Mouse (Mus musculus) heart, embryonic 12.5 days (tissue): Measurements from ENCODE around the gene Map1b. TPM values are rescaled to one million over a fixed set of nuclear protein-coding genes. Genes with fewer than 3 reads are reported as not detected.
A peak's percentile ranks its signal among the peaks of the same experiment; 100 is the strongest.

ENCODE experiments used
- ATAC-seq: fragments of 200-750 bp; cut with Nextera tagmentation; 2 replicates; pipeline ENCODE4 v1.8.0; 2017; ENCODE audit warnings: moderate TSS enrichment, moderate library complexity; ENCODE audit not compliant: insufficient number of reproducible peaks, low FRiP score
- H3K27ac ChIP-seq: fragments of 300-500 bp; sonication (generic); 2 replicates; pipeline ENCODE4 v1.5.1; 2016; ENCODE audit warnings: mild to moderate bottlenecking, moderate library complexity; ENCODE audit not compliant: poor library complexity, severe bottlenecking
- H3K27me3 ChIP-seq: fragments of 300-500 bp; sonication (generic); replicated peaks from 2 replicates; pipeline ENCODE4 v1.6.1; 2016; ENCODE audit warnings: mild to moderate bottlenecking, moderate library complexity
- H3K36me3 ChIP-seq: fragments of 300-500 bp; sonication (generic); 2 replicates; pipeline ENCODE4 v1.6.1; 2016; ENCODE audit warnings: mild to moderate bottlenecking, moderate library complexity
- H3K4me1 ChIP-seq: fragments of 300-500 bp; sonication (generic); replicated peaks from 2 replicates; pipeline ENCODE4 v1.6.1; 2016; ENCODE audit warnings: mild to moderate bottlenecking
- H3K4me2 ChIP-seq: fragments of 300-500 bp; sonication (generic); 2 replicates; pipeline ENCODE4 v1.6.1; 2016; ENCODE audit warnings: mild to moderate bottlenecking, moderate library complexity
- H3K4me3 ChIP-seq: fragments of 300-500 bp; sonication (generic); 2 replicates; pipeline ENCODE4 v1.5.1; 2016; ENCODE audit warnings: mild to moderate bottlenecking
- H3K9ac ChIP-seq: fragments of 300-500 bp; sonication (generic); 2 replicates; pipeline ENCODE4 v1.6.1; 2016; ENCODE audit warnings: mild to moderate bottlenecking, moderate library complexity
- H3K9me3 ChIP-seq: fragments of 300-500 bp; sonication (generic); replicated peaks from 2 replicates; pipeline ENCODE4 v1.6.1; 2016; ENCODE audit warnings: mild to moderate bottlenecking, moderate library complexity
- WGBS: fragments of 180-500 bp; shearing (Covaris S2); methylation state at CpG from one replicate; pipeline ENCODE4 v1.1.7; 2016; 5-methylcytosine and 5-hydroxymethylcytosine counted together
- polyA plus RNA-seq: library from polyadenylated mRNA; unstranded; fragments of >200 nt; fragmentation: Nextera tagmentation; extraction: Ambion mirVana; gene quantifications from 2 replicates; pipeline ENCODE4 v1.2.1, GENCODE M21; 2016

Map1b gene
- polyA plus RNA-seq, 1 experiment from 2014 or later = 151 TPM

DNA sequence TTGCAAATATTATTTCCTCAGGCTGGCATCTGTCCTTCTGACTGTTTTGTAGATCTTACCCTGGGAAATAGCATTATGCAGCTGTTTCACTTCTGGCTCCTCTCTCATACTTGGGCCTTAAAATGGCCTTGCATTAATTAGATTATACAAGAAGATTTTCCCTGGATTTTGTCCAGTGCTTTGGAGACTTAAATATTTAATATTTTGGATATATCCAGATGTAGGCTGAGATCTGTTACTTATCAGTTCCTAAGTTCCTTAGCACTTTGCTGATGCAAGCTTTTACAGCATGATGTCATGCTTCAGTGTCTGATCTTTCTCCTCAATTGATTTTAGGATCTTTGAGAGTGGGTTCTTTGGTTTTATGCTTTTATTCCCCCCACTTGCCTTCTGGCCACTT is 11.6 kb upstream of the Map1b start:
- Histone ChIP-seq H3K27ac (no peak overlapping the region), H3K9me3 (no peaks in the 10 kb centered on the region), H3K4me1 (no peaks in the 10 kb centered on the region), H3K9ac (no peak overlapping the region), H3K4me3 (no peak overlapping the region), H3K36me3 (no peaks in the 10 kb centered on the region), H3K4me2 (no peak overlapping the region), H3K27me3 (no peaks in the 10 kb centered on the region)
- no peak for ATAC-seq

- no peak overlapping the region for H3K27ac ChIP-seq
- H3K4me3 ChIP-seq = no peak overlapping the region
- ATAC-seq = no peak
- no peaks in the 10 kb centered on the region for H3K27me3 ChIP-seq
- H3K36me3 ChIP-seq = no peaks in the 10 kb centered on the region
- no peak overlapping the region for H3K4me2 ChIP-seq
- WGBS = 69% methylated on average over 8 of the region's 8 CpGs
- no peak overlapping the region for H3K9ac ChIP-seq
- H3K9me3 ChIP-seq = no peaks in the 10 kb centered on the region
- H3K4me1 ChIP-seq = no peaks in the 10 kb centered on the region
Measured at GRCm38 (mm10) chr13:99525491-99525890, 9.2 kb upstream of the Map1b start.

- Histone ChIP-seq H3K27me3 (no peaks in the 10 kb centered on the region), H3K4me2 (no peak overlapping the region), H3K36me3 (no peaks in the 10 kb centered on the region; the same call in 1 of the 2 replicates), H3K4me3 (no peak overlapping the region), H3K9ac (no peak overlapping the region), H3K27ac (no peak overlapping the region), H3K9me3 (no peaks in the 10 kb centered on the region), H3K4me1 (peaks cover 12% of the 10 kb centered on the region)
- 87% methylated on average over 5 of the region's 5 CpGs for WGBS
- no peak for ATAC-seq
Measured at GRCm38 (mm10) chr13:99517836-99518235, 1.5 kb upstream of the Map1b start.

DNA sequence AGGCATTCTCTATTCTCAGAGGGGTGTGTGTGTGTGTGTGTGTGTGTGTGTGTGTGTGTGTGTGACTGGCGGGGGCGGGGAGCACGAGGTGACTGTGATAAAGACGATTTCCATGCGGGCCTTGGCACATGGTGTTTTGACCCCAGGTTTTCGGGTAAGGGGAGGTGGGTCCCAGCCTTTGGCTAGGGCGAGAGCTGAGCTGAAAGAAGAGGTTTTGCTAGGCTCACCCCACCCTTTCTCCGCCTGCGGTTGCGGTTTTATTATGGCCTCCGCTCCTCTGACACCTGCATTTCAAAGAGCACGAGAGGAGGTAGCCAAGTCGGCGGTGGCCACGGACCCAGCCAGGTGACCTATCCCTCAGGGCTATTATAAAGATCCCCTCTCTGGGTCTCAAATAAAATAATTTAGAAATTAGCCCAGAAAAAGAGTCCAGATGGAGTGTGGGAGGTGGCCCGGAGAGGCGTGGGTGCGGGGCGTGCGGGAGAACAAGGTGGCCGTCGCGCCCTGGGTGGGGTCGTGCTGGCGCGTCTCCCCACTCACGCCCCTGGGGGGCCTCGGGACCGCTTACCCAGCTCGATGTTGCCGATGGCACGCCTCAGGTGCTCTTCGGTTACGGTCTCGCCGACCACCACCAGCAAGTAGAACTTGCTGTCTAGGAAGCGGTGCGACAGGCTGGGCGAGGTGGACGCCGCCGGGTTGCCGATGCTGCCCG is 448 bp downstream of the Map1b start:
- 0% methylated on average over 44 of the region's 44 CpGs for WGBS
- H3K27ac ChIP-seq = peak overlapping the region; percentile 88
- peak; percentile 34 for ATAC-seq
- peak overlapping the region; percentile 75 for H3K4me2 ChIP-seq
- H3K9me3 ChIP-seq = no peaks in the 10 kb centered on the region
- no peaks in the 10 kb centered on the region for H3K27me3 ChIP-seq
- H3K9ac ChIP-seq = peak overlapping the region; percentile 95
- peak overlapping the region; percentile 98 for H3K4me3 ChIP-seq
- H3K36me3 ChIP-seq = no peaks in the 10 kb centered on the region; the same call in 1 of the 2 replicates
- H3K4me1 ChIP-seq = peaks cover 18% of the 10 kb centered on the region

GRCm38 (mm10) chr13:99514917-99515591 is 1.3 kb downstream of the Map1b start:
- Histone ChIP-seq H3K27ac (peak overlapping the region; percentile 88), H3K36me3 (no peaks in the 10 kb centered on the region; the same call in 1 of the 2 replicates), H3K4me2 (peak overlapping the region; percentile 75), H3K4me3 (peak overlapping the region; percentile 98), H3K9me3 (no peaks in the 10 kb centered on the region), H3K4me1 (peaks cover 22% of the 10 kb centered on the region), H3K9ac (peak overlapping the region; percentile 95), H3K27me3 (no peaks in the 10 kb centered on the region)
- peak; percentile 82 for ATAC-seq
- under 1% methylated on average over 47 of the region's 48 CpGs for WGBS

DNA sequence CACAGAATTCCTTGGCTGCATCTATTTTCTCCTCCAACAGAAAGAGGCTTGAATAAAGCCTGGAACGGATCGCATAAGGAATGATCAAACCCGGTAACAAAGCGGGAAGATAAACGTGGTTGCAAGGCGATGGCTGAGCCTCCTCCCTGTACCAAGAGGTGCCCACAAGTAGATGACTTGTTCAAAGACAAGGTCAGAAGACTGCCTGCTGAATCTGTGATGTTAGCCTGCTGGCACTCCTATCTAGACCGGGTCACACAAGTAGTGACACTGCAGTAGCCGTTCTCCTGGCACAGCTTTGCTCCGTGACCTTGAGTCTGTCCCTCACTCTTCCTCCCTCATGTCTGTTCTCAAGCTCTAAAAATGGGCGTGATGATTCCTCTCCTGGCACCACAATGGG is 2.4 kb downstream of the Map1b start:
- peak overlapping the region; percentile 64 for H3K9ac ChIP-seq
- peaks cover 24% of the 10 kb centered on the region for H3K4me1 ChIP-seq
- no peaks in the 10 kb centered on the region for H3K9me3 ChIP-seq
- ATAC-seq = no peak
- peak overlapping the region; percentile 98 for H3K4me3 ChIP-seq
- no peaks in the 10 kb centered on the region for H3K27me3 ChIP-seq
- H3K27ac ChIP-seq = peak overlapping the region; percentile 80
- H3K4me2 ChIP-seq = peak overlapping the region; percentile 70
- WGBS = 13% methylated on average over 10 of the region's 10 CpGs
- H3K36me3 ChIP-seq = 0 out of 2 replicates have a peak, but pooled peaks cover 2% of the 10 kb centered on the region

- peak overlapping the region; percentile 53 for H3K4me2 ChIP-seq
- no peaks in the 10 kb centered on the region for H3K27me3 ChIP-seq
- 0 out of 2 replicates have a peak, but pooled peaks cover 3% of the 10 kb centered on the region for H3K36me3 ChIP-seq
- ATAC-seq = no peak
- peak overlapping the region; percentile 41; the same call in 1 of the 2 replicates for H3K9ac ChIP-seq
- H3K4me1 ChIP-seq = peaks cover 27% of the 10 kb centered on the region
- WGBS = 8% methylated on average over 7 of the region's 7 CpGs
- no peaks in the 10 kb centered on the region for H3K9me3 ChIP-seq
- H3K4me3 ChIP-seq = 0 out of 2 replicates have a peak overlapping the region, but pooled peaks have one; percentile 8
- peak overlapping the region; percentile 43 for H3K27ac ChIP-seq
Measured at GRCm38 (mm10) chr13:99513138-99513537, 3.2 kb downstream of the Map1b start.

GRCm38 (mm10) chr13:99509896-99510295 is 6.4 kb downstream of the Map1b start:
- Histone ChIP-seq H3K27me3 (no peaks in the 10 kb centered on the region), H3K9ac (no peak overlapping the region), H3K9me3 (no peaks in the 10 kb centered on the region), H3K4me1 (peaks cover 27% of the 10 kb centered on the region), H3K27ac (no peak overlapping the region), H3K4me2 (no peak overlapping the region), H3K36me3 (peaks cover 28% of the 10 kb centered on the region), H3K4me3 (no peak overlapping the region)
- no peak for ATAC-seq
- 90% methylated on average over 4 of the region's 4 CpGs for WGBS

DNA sequence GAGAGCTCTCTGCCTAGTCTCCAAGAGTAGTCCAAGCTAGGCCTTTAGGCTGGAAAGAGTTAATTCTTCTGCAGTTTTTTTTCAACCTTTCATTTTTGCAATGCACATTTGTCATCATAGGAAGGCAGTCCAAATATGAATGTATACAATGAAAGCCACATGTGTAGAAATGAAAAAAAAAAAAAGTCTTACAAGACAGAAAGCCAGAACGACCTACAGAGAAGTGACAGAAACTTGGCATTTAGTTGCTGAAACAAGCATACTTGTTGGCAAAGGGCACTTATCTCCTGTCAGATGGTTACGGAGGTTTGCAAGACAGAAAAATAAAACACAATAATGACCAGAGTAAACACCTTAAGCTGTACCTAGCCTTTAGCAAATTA is 9.8 kb downstream of the Map1b start:
- H3K4me2 ChIP-seq = no peak overlapping the region
- H3K4me1 ChIP-seq = peaks cover 35% of the 10 kb centered on the region
- no peak for ATAC-seq
- no peak overlapping the region for H3K4me3 ChIP-seq
- WGBS = 49% methylated on average over 2 of the region's 2 CpGs
- H3K36me3 ChIP-seq = peaks cover 38% of the 10 kb centered on the region
- no peaks in the 10 kb centered on the region for H3K9me3 ChIP-seq
- H3K9ac ChIP-seq = no peak overlapping the region
- H3K27ac ChIP-seq = no peak overlapping the region
- no peaks in the 10 kb centered on the region for H3K27me3 ChIP-seq

DNA sequence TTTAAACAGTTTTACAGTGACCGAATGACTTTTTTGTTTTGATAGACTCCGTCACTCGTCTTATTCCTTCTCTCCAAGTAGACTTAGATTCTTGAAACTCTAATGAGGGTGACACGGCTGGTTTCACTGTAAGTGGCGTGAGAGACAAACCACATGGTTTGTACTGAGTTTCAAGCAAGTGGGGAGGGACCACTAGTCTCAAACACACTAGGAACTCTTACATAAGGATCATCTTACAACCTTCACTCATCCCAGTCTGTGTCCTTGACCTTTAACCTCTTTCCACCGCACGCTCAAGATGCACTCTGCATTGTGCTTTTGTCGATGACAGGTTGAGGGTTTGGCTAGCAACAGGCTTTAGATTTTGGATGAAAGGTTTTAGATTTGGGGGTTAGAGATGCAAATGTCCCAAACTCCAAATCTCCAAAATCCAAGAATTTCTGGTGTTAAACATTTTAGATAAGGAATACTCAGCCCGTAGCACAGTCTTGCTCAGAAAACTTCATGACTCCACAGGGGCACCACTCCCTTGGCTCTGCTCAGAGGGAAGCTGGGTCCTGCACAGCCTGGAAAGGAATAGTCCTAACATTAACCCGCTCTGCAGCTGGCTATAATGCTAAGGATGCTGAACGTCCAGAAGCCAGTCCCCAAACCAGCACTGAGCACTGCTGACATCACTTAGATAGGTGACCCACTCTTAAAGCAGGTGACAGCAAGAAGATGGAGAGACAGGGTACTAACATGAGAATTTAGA is 10.3 kb downstream of the Map1b start:
- Histone ChIP-seq H3K27me3 (no peaks in the 10 kb centered on the region), H3K9ac (no peak overlapping the region), H3K27ac (no peak overlapping the region), H3K4me2 (no peak overlapping the region), H3K4me3 (no peak overlapping the region), H3K4me1 (peaks cover 33% of the 10 kb centered on the region), H3K9me3 (no peaks in the 10 kb centered on the region), H3K36me3 (peaks cover 38% of the 10 kb centered on the region)
- ATAC-seq = no peak
- WGBS = 76% methylated on average over 11 of the region's 11 CpGs

- Histone ChIP-seq H3K27ac (no peak overlapping the region), H3K4me3 (no peak overlapping the region), H3K27me3 (no peaks in the 10 kb centered on the region), H3K36me3 (peaks cover 41% of the 10 kb centered on the region), H3K9me3 (no peaks in the 10 kb centered on the region), H3K9ac (no peak overlapping the region), H3K4me1 (peaks cover 23% of the 10 kb centered on the region), H3K4me2 (no peak overlapping the region)
- 73% methylated on average over 14 of the region's 14 CpGs for WGBS
- no peak for ATAC-seq
Measured at GRCm38 (mm10) chr13:99503370-99503979, 12.9 kb downstream of the Map1b start.
